Mouse (Mus musculus) megakaryocyte-erythroid progenitor cell, adult 5 weeks (primary cell): Measurements from ENCODE around the gene Zfp341. TPM values are rescaled to one million over a fixed set of nuclear protein-coding genes. Genes with fewer than 3 reads are reported as not detected.

Experiments used
- polyA plus RNA-seq: library from polyadenylated mRNA; stranded (reverse); fragments of >175 nt; gene quantifications from 2 replicates; pipeline ENCODE4 v1.2.3, GENCODE M21; 2012

Gene Zfp341
- 7.1 and 8.1 TPM in 2 replicates for polyA plus RNA-seq

DNA sequence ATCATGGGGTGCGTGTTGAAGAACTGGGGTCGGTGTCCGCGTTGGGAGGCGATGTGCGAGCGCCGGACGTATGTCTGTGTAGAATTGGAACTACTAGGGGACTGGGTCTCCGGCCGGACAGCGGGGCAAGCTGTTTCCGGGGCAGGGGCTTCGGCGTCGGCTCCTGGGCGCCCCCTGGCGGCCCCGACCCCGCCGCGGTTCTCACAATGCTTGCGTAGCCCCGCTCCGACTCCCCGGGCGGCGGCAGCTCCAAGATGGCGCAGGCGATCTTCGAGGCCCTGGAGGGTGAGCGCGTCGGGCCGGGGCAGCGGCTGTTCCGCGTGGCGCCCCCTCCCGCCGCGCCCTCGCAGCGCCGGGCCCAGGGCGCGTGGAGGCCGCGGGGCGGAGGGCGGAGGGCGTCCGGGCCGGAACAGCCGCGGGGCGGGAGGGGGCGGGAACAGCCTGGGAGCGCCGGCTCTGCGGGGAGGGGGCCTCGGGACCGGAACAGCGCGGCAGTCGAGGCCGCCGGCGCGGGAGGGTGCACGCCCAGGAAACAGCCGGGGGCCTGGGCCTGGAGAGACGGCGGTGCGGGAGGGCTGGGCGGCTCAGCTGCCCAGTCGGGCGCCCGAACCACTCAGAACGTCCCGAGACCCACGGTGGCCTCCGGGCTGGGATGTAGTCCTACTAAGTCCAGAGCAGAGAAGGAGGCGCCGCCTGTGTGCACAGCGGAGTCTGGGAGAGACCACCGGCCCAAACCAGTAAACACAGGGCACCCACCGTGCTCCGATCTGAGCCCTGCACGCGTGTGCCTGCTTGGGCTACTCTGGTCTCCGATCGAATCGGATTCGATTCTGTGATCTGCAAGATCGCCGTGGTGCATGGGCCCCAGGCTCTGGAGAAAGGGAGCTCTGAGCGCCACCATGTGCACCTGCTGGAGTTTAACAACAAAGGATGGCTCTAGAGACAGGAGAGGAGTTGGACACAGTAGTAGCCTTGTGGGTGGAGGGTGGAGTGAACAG is at the start of gene Zfp341, which contains the start of gene 4930519P11Rik:
Zfp341 (plus strand) TSS at position 180 of the 998 bp plus-strand sequence.
4930519P11Rik (minus strand) TSS at position 320 of the 998 bp plus-strand sequence.

DNA sequence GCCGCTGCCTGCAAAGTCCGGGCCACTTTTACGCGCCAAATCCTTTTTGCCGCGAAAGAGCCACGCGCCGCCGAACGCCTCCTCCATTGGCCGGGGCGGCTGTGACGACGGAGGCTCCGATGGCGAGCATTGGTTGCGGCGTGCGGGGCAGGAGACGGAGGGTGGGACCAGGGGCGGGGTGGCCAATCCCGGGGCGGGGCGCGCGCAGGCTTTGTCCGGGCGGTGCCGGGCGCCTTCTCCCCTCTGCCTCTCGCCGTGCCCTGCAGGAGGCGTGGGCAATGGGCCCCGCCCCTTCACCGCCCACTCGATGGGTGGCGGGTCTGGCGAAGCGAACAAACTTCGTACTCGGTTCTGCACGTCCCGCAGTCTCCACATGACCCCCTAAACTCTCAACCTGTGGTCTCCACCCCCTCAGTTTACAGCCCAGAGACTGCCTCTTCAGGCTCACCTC is 43.2 kb upstream of the Zfp341 start, which contains the start of gene E2f1:
E2f1 (minus strand) TSS at position 57 of the 451 bp plus-strand sequence.

DNA sequence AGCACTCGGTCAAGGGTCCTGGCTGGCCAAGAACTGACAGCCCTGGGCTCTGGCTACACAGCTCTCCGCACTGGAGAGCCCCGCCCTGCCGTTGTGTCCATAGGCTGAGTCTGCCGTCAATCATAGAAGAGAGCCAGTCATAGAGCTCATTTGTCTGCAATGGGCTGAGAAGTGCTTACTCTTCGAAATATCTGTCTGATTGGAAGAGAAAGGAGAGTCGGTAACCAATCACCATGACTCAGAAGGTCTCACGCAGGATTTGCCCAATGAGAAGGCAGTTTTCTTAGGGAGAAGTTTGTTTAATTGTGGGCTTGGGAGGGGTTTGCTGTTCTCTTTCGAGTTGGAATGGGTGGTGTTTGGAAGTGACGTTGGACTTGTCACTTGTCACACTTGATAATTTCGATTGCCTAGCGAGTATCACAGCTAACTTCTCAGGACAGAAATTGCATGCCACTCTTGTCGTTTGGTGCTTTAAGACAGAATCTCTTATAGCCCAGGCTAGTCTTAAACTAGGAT is 9.4 kb upstream of the Zfp341 start, which contains the start of gene Pxmp4:
Pxmp4 (minus strand) TSS at position 71 of the 516 bp plus-strand sequence.

DNA sequence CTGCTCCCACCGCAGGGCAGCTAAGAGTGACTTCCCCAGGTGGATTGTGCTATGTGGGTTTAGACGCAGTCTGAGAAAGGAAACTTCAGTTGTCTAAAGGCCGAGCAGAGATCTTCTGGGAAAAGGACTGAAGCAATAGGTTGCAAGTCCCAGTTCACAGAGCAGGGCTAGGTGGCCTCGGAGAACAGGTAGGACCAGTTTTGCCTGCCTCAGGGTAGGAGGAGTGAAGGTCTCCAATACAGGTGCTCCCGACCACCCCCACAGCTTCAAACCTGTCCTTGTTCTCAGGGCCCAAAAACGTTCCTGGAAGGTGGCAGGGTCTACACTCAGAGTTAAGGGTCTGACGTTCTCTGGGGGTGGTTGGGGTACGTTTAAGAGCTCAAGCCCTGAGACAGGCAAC is 38.3 kb downstream of the Zfp341 start, which contains the start of gene Chmp4b:
Chmp4b (plus strand) TSS at position 343 of the 400 bp plus-strand sequence.

Other genes starting within 250 kb of the Zfp341 start
- gene Cdk5rap1, start 240.3 kb upstream of the Zfp341 start, polyA plus RNA-seq, result 0.35 and 0.51 TPM in 2 replicates
- gene Snta1, start 205.2 kb upstream of the Zfp341 start, polyA plus RNA-seq, result 0.61 and 0.64 TPM in 2 replicates
- gene Cbfa2t2, start 176.8 kb upstream of the Zfp341 start, polyA plus RNA-seq, result 6.4 and 9.7 TPM in 2 replicates
- 0.14 and 1.5 TPM in 2 replicates for gene 1700003F12Rik, start 66.2 kb upstream of the Zfp341 start, polyA plus RNA-seq
- 0.05 and 0.34 TPM in 2 replicates for gene Actl10, start 61.5 kb upstream of the Zfp341 start, polyA plus RNA-seq
- gene Necab3, start 54.4 kb upstream of the Zfp341 start, polyA plus RNA-seq, result 1.4 and 2.2 TPM in 2 replicates
- 86.2 and 96.3 TPM in 2 replicates for gene E2f1, start 43.4 kb upstream of the Zfp341 start, polyA plus RNA-seq
- 3.8 and 4.1 TPM in 2 replicates for gene Pxmp4, start 9.6 kb upstream of the Zfp341 start, polyA plus RNA-seq
- gene 4930519P11Rik, start 140 bp downstream of the Zfp341 start, polyA plus RNA-seq, result 1.7 and 2.9 TPM in 2 replicates
- 145 and 166 TPM in 2 replicates for gene Chmp4b, start 38.4 kb downstream of the Zfp341 start, polyA plus RNA-seq
- not detected in 2 replicates for gene Gm14214, start 156.7 kb downstream of the Zfp341 start, polyA plus RNA-seq
- 593 and 729 TPM in 2 replicates for gene Raly, start 177.8 kb downstream of the Zfp341 start, polyA plus RNA-seq
- 2.1 TPM in 2 replicates for gene a, start 178.1 kb downstream of the Zfp341 start, polyA plus RNA-seq